Mouse (Mus musculus): ENCODE measurements around the gene Ccser1. TPM values are rescaled to one million over a fixed set of nuclear protein-coding genes. Genes with fewer than 3 reads are reported as not detected.

Ccser1 gene
- polyA plus RNA-seq, 1 experiment from 2014 or later = 25.1 TPM

- no peak overlapping the region for H3K4me2 ChIP-seq
- H3K9me3 ChIP-seq = no peaks in the 10 kb centered on the region
- WGBS = 91% methylated on average over 2 of the region's 2 CpGs
- no peak overlapping the region for H3K27ac ChIP-seq
- H3K36me3 ChIP-seq (replicated peaks) = no peaks in the 10 kb centered on the region
- no peak overlapping the region for H3K9ac ChIP-seq
- no peaks in the 10 kb centered on the region for H3K27me3 ChIP-seq (replicated peaks)
- ATAC-seq (replicated peaks) = no peak
- H3K4me1 ChIP-seq = peaks cover 15% of the 10 kb centered on the region
- no peak overlapping the region for H3K4me3 ChIP-seq
Observed at GRCm38 (mm10) chr6:61427490-61427889, 247.4 kb downstream of the Ccser1 start.

GRCm38 (mm10) chr6:61430881-61431725 lies 251.0 kb downstream of the Ccser1 start:
- no peaks in the 10 kb centered on the region for H3K36me3 ChIP-seq (replicated peaks)

GRCm38 (mm10) chr6:61431726-61431984 lies 251.5 kb downstream of the Ccser1 start:
- Histone ChIP-seq H3K4me1 (peaks cover 15% of the 10 kb centered on the region), H3K9me3 (no peaks in the 10 kb centered on the region), H3K4me2 (no peak overlapping the region), H3K36me3 (replicated peaks) (no peaks in the 10 kb centered on the region), H3K4me3 (no peak overlapping the region), H3K27me3 (replicated peaks) (no peaks in the 10 kb centered on the region), H3K27ac (0 out of 2 replicates have a peak overlapping the region, but pooled peaks have one; percentile 38), H3K9ac (no peak overlapping the region)
- peak; percentile 10; the same call in 1 of the 2 replicates for ATAC-seq (replicated peaks)
- whole genome bisulfite sequencing = 51% methylated on average over 2 of the region's 2 CpGs

More at GRCm38 (mm10) chr6:61430881-61431725, 251.0 kb downstream of the Ccser1 start:
- Histone ChIP-seq H3K4me1 (peaks cover 15% of the 10 kb centered on the region), H3K4me2 (no peak overlapping the region), H3K9me3 (no peaks in the 10 kb centered on the region), H3K4me3 (no peak overlapping the region), H3K9ac (no peak overlapping the region), H3K27ac (peak overlapping the region; percentile 55), H3K27me3 (replicated peaks) (no peaks in the 10 kb centered on the region)
- ATAC-seq (replicated peaks) = peak; percentile 64
- WGBS = 3% methylated on average over 5 of the region's 5 CpGs

GRCm38 (mm10) chr6:61432167-61432566 lies 252.0 kb downstream of the Ccser1 start:
- H3K27me3 ChIP-seq (replicated peaks) = no peaks in the 10 kb centered on the region
- no peak overlapping the region for H3K27ac ChIP-seq
- no peak overlapping the region for H3K4me3 ChIP-seq
- peaks cover 15% of the 10 kb centered on the region for H3K4me1 ChIP-seq
- no peak for ATAC-seq (replicated peaks)
- no peaks in the 10 kb centered on the region for H3K36me3 ChIP-seq (replicated peaks)
- H3K4me2 ChIP-seq = no peak overlapping the region
- H3K9ac ChIP-seq = no peak overlapping the region
- WGBS = 58% methylated on average over 3 of the region's 3 CpGs
- H3K9me3 ChIP-seq = no peaks in the 10 kb centered on the region

- no peak overlapping the region for H3K4me3 ChIP-seq
- H3K4me1 ChIP-seq = peaks cover 15% of the 10 kb centered on the region
- H3K36me3 ChIP-seq (replicated peaks) = no peaks in the 10 kb centered on the region
- H3K9ac ChIP-seq = no peak overlapping the region
- no peaks in the 10 kb centered on the region for H3K27me3 ChIP-seq (replicated peaks)
- no peak overlapping the region for H3K4me2 ChIP-seq
- H3K27ac ChIP-seq = no peak overlapping the region
- 38% methylated on average over 3 of the region's 3 CpGs for WGBS
- H3K9me3 ChIP-seq = no peaks in the 10 kb centered on the region
- ATAC-seq (replicated peaks) = peak; percentile 54; the same call in 1 of the 2 replicates
Observed at GRCm38 (mm10) chr6:61432703-61433102, 252.6 kb downstream of the Ccser1 start.

GRCm38 (mm10) chr6:61438165-61438564 lies 258.0 kb downstream of the Ccser1 start:
- Histone ChIP-seq H3K9ac (no peak overlapping the region), H3K36me3 (replicated peaks) (no peaks in the 10 kb centered on the region), H3K27me3 (replicated peaks) (no peaks in the 10 kb centered on the region), H3K9me3 (no peaks in the 10 kb centered on the region), H3K27ac (no peak overlapping the region), H3K4me1 (no peaks in the 10 kb centered on the region), H3K4me3 (no peak overlapping the region), H3K4me2 (no peak overlapping the region)
- no peak for ATAC-seq (replicated peaks)

- no peaks in the 10 kb centered on the region for H3K36me3 ChIP-seq (replicated peaks)
- no peaks in the 10 kb centered on the region for H3K4me1 ChIP-seq
- H3K9ac ChIP-seq = no peak overlapping the region
- no peak overlapping the region for H3K4me3 ChIP-seq
- no peaks in the 10 kb centered on the region for H3K9me3 ChIP-seq
- WGBS = 54% methylated on average over 2 of the region's 2 CpGs
- no peak overlapping the region for H3K4me2 ChIP-seq
- no peaks in the 10 kb centered on the region for H3K27me3 ChIP-seq (replicated peaks)
- ATAC-seq (replicated peaks) = 0 out of 2 replicates have a peak, but pooled peaks have one; percentile 37
- no peak overlapping the region for H3K27ac ChIP-seq
Observed at GRCm38 (mm10) chr6:61471371-61472152, 291.4 kb downstream of the Ccser1 start.

GRCm38 (mm10) chr6:61485336-61485735 lies 305.2 kb downstream of the Ccser1 start:
- H3K9me3 ChIP-seq = no peaks in the 10 kb centered on the region
- no peak overlapping the region for H3K4me3 ChIP-seq
- ATAC-seq (replicated peaks) = no peak
- no peaks in the 10 kb centered on the region for H3K27me3 ChIP-seq (replicated peaks)
- H3K36me3 ChIP-seq (replicated peaks) = no peaks in the 10 kb centered on the region
- no peaks in the 10 kb centered on the region for H3K4me1 ChIP-seq
- H3K4me2 ChIP-seq = no peak overlapping the region
- H3K9ac ChIP-seq = no peak overlapping the region
- H3K27ac ChIP-seq = no peak overlapping the region
- WGBS = 60% methylated on average over 3 of the region's 3 CpGs

- Histone ChIP-seq H3K9me3 (no peaks in the 10 kb centered on the region), H3K4me1 (0 out of 2 replicates have a peak, but pooled peaks cover 3% of the 10 kb centered on the region), H3K36me3 (replicated peaks) (no peaks in the 10 kb centered on the region), H3K27ac (peak overlapping the region; percentile 34; the same call in 1 of the 2 replicates), H3K27me3 (replicated peaks) (no peaks in the 10 kb centered on the region), H3K4me3 (no peak overlapping the region), H3K4me2 (no peak overlapping the region), H3K9ac (no peak overlapping the region)
- 54% methylated on average over 4 of the region's 4 CpGs for WGBS
- ATAC-seq (replicated peaks) = no peak
Observed at GRCm38 (mm10) chr6:61491979-61492821, 312.1 kb downstream of the Ccser1 start.

GRCm38 (mm10) chr6:61493386-61493785 lies 313.3 kb downstream of the Ccser1 start:
- Histone ChIP-seq H3K9me3 (no peaks in the 10 kb centered on the region), H3K4me3 (no peak overlapping the region), H3K27me3 (replicated peaks) (no peaks in the 10 kb centered on the region), H3K9ac (no peak overlapping the region), H3K4me2 (no peak overlapping the region), H3K4me1 (0 out of 2 replicates have a peak, but pooled peaks cover 3% of the 10 kb centered on the region), H3K27ac (no peak overlapping the region), H3K36me3 (replicated peaks) (no peaks in the 10 kb centered on the region)
- no peak for ATAC-seq (replicated peaks)
- WGBS = 91% methylated on average over 5 of the region's 5 CpGs

- no peak for ATAC-seq (replicated peaks)
- Histone ChIP-seq H3K4me1 (no peaks in the 10 kb centered on the region), H3K4me3 (no peak overlapping the region), H3K27me3 (replicated peaks) (no peaks in the 10 kb centered on the region), H3K27ac (no peak overlapping the region), H3K4me2 (no peak overlapping the region), H3K9me3 (no peaks in the 10 kb centered on the region), H3K36me3 (replicated peaks) (no peaks in the 10 kb centered on the region), H3K9ac (no peak overlapping the region)
- 77% methylated on average over 2 of the region's 2 CpGs for WGBS
Observed at GRCm38 (mm10) chr6:61515310-61515709, 335.2 kb downstream of the Ccser1 start.

GRCm38 (mm10) chr6:61521587-61521986 lies 341.5 kb downstream of the Ccser1 start:
- H3K9ac ChIP-seq = no peak overlapping the region
- H3K36me3 ChIP-seq (replicated peaks) = no peaks in the 10 kb centered on the region
- H3K27me3 ChIP-seq (replicated peaks) = no peaks in the 10 kb centered on the region
- 0 out of 2 replicates have a peak, but pooled peaks have one; percentile 51 for ATAC-seq (replicated peaks)
- H3K4me1 ChIP-seq = no peaks in the 10 kb centered on the region
- no peak overlapping the region for H3K4me2 ChIP-seq
- H3K27ac ChIP-seq = no peak overlapping the region
- 80% methylated on average over 2 of the region's 2 CpGs for WGBS
- H3K9me3 ChIP-seq = no peaks in the 10 kb centered on the region
- no peak overlapping the region for H3K4me3 ChIP-seq

Data from midbrain, embryonic 15.5 days (tissue).